Mouse (Mus musculus) large intestine, adult 2 months (tissue): ENCODE results near the gene Cyp2d22. TPM values are rescaled to one million over a fixed set of nuclear protein-coding genes. Genes with fewer than 3 reads are reported as not detected.
A peak's percentile ranks its signal among the peaks of the same experiment; 100 is the strongest.
"Not testable (repeated sequence)": the region's sequence is repeated elsewhere in the genome, so short reads cannot be mapped to it uniquely, and the experiment has no call there.

ENCODE experiments used
- DNase-seq: peaks from one replicate; pipeline ENCODE4 v3.0.0-alpha.2; 2012; ENCODE audit warnings: low read depth, low spot score
- WGBS: fragments of 180-500 bp; shearing (Covaris S2); methylation state at CpG from one replicate; pipeline ENCODE4 v1.1.7; 2018; 5-methylcytosine and 5-hydroxymethylcytosine counted together
- polyA plus RNA-seq: library from polyadenylated mRNA; depleted of rRNA; stranded (reverse); fragments of >200 nt; gene quantifications from 2 replicates; pipeline ENCODE4 v1.2.3, GENCODE M21; 2012

Gene Cyp2d22
- polyA plus RNA-seq, 1 experiment: 22.4 TPM

DNA sequence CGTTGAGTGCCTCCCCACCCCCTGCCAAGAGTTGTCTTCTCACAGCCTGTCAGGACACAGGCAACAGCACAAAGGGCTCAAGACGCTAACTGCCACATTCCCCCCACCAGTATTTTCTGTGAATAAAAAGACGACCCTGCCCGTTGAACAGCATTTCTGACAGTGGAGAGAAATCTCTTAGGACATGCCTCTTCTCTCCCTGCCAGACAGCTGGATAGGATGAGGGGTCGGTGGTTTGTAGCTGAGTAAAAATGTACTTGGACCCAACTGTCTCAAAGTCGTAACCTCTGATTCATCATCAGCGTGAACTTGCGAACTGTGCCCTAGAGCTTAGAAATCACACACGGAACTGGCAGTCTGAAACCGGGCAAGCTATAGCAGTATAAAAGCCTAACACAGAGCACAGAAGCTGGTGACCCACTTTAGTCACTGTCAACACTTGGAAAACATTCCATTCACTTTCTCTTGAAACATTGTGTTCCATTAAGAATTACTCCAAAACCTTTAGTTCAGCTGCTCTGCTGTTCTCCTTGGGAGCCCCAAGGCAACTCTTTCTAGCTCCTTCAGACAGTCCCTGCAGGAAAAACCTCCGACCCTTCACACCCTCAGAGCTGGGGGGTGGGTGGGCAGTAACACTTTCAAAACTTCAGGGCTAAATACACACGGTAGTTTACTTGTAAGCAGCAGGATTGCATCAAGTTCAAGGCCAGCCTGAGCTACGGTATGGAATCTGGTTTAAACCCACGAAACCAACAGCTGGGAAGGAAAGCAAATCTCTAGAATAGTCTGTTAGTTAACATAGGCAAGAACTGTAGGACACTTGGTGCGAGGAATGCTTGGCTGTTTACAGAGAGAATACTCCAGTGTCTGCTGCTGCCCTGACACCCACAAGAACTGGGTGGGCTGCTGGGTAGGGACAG lies 1.5 kb downstream of the Cyp2d22 start:
- 42% methylated on average over 15 of the region's 15 CpGs for WGBS
- DNase-seq: no peak

DNA sequence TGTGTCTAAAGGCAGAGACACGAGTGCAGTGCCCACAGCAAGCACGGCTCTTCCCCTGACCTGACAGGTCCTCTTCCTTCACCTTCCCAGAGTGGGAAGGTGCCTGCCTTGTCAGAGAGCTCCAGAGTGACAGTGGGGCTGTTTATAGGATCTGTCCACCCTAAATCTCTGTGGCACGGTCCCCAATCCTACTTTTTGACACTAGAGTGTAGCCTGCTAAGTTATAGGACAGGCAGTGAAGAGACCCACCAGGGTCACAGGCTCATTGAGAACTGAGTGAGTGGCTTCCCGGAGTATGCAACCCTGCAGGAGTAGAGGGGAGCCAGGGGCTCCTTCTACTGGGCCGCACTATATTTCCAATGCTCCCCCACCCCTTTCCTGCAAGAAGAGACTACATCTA lies 2.4 kb downstream of the Cyp2d22 start:
- DNase-seq: no peak
- 76% methylated on average over 5 of the region's 5 CpGs for WGBS

DNA sequence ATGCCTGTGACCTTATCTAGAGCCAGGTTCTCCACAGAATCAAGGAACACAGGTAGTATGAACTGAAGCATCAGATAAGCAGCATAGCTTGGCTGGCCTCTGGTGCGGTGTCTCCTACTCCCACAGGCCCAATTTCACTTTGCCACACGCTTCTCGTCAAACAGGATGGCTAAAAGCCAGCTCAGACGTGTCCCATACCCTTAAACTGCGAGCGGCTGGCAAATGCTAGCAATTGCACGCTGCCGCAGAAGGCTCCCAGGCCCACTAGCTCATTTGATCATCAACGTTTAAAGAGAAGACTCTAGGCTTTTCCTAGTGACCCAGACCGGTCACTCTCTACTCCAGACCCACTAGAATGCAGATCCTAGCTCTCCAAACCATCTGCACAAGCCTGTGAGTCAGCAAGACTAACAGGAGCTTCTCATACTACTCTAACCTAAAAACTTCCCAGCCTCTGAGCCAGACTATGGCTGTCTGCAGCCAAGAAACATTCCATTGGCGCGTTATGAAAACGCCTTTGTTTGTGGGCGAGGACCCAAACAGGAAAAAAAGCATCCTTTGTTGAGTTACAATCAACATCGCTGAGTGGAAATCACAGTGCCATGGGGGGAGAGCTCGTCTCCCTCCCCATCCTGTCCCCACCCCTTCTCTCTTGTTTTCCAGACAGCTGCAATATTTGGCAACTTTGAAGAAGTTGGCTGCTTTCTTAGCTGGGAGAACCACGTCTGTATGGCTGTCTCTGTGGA lies 3.5 kb downstream of the Cyp2d22 start:
- WGBS: 63% methylated on average over 17 of the region's 17 CpGs

DNA sequence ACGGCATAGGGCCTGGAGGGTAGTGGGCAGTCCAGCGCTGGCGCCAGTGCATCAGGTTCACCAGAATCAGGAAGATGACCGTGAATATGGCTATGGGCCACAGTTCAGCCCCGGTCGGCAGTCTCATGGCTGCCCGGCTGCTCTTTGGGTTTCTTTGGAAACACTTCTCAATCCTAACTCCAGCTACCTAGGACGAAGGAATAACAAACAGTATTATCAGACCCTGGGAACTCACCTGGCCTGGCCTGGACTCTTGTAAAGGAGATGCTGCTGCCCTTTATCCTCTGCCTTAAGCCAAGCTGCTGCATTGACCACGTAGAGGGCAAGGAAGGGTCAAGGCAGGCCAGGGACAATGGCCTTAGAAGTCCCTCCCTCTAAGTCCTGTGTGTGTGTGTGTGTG lies 4.2 kb downstream of the Cyp2d22 start:
- no peak for DNase-seq
- 86% methylated on average over 9 of the region's 9 CpGs for WGBS

More for the DNA sequence above, 3.5 kb downstream of the Cyp2d22 start:
- DNase-seq: no peak

DNA sequence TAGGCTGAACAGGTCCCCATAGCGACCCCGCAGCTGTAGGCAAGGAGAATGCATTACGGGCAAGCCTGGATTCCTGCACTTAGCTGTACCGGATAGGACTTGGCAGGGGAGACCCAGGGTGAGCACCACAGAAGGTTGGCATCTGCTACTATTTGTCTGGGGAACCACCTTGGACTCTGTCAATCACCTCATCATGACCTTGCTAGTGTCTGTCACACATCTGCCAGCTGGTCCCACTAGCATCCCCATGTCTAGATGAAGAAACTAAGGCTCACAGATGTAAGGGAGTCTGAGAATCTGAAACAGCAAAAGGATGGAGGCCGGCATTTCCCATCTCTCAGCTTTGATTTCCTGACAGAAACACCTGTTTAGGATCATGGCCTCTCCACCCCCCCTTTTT lies 5.6 kb downstream of the Cyp2d22 start:
- 96% methylated on average over 5 of the region's 5 CpGs for WGBS
- DNase-seq: no peak

DNA sequence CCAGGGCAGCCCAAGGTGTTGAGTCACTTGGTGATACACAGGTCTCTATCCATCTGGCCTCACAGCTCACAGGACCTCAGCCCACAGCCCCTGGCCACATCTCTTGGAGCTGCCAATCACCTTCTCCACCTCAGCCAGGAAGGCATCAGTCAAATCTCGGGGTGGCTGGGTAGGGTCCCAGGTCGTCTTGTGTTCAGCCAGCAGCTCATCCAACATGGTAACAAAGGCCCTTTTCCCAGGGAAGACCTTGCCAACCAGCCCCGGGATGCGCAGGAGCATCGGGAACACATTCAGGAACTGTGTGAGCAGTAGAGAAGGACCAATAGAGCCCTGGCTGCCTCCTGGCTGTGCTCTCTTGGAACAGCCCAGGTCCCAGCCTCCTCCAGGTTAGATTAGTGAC lies 7.1 kb downstream of the Cyp2d22 start:
- WGBS: 93% methylated on average over 5 of the region's 5 CpGs
- DNase-seq: no peak

DNA sequence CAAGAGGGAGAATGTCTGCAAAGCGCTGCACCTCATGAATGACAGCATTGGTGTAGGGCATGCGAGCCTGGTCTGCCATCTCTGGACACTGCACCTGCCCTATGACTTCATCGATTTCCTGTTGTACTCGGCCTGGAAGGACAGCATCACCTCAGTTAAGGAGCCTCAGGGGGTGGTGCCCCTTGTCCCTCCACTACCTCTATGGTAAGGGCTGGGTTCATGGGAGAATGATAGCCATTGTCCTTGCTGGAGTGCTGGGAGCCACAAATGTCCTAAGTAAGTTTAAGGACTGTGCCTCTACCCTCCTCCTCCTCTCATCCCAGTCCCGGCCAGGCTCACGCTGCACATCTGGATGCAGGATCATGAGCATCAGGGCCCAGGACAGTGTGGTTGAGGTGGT lies 7.6 kb downstream of the Cyp2d22 start:
- 84% methylated on average over 6 of the region's 6 CpGs for WGBS
- no peak for DNase-seq

DNA sequence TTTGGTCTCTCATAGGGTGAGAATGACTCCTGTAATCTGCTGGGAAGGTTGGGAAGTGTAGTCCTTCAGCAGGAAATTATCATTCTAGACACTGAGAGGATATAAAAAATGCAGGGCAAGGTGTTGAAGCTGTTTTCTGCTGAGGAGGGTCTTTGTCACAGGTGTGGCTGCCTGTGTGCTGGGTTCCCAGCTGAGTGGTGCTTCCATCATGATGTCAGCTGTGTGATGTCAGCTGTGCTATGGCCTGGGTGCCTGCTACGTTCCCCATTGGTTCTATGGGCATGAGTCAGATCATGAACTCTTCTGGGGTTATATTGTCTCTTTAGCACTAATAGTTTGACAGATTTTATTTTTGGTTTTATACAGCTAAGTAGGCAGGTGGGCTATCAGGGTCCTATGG lies 11.2 kb downstream of the Cyp2d22 start:
- DNase-seq: no peak
- WGBS: 61% methylated on average over 1 of the region's 1 CpGs

DNA sequence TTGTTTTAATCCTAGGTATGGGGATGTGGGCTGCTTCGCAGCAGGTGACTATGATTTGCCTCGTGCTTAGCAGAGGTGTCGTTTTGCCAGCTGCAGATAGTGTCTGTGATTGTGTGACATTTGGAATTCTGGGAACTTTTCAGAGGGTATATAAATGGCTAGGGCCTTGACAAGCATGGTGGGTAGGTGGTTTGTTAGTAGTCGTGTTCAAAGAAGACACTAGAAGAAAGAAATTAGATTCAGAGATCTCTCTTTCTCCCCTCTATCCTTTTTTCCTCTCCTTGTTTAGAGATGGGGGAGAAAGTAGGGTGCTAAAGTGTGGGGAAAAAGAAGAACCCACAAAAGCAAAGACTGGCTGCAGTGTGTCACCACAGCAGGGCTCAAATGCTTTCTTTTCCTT lies 11.9 kb downstream of the Cyp2d22 start:
- 88% methylated on average over 4 of the region's 4 CpGs for WGBS
- no peak for DNase-seq

DNA sequence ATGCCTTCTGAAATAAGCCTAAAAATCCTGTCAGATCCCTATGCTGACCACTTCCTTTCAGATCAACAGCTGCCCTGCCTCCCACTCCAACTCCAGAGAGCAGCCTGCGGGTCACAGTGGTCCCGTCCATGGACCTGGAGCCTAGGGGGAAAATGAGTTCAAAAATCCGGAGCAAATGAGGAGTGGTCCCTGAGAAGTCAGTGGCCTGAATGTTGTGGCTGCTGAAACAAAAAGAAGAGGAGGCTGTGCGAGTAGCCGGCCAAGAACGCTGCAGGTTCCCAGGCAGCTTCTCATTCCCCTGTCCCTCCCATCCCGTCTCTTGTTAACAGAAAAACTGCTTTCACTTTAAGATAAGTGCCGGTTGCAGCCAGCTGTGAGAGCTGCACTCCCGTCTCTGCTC lies 15.5 kb downstream of the Cyp2d22 start:
- not testable (repeated sequence) for DNase-seq
- WGBS: 7% methylated on average over 7 of the region's 9 CpGs

DNA sequence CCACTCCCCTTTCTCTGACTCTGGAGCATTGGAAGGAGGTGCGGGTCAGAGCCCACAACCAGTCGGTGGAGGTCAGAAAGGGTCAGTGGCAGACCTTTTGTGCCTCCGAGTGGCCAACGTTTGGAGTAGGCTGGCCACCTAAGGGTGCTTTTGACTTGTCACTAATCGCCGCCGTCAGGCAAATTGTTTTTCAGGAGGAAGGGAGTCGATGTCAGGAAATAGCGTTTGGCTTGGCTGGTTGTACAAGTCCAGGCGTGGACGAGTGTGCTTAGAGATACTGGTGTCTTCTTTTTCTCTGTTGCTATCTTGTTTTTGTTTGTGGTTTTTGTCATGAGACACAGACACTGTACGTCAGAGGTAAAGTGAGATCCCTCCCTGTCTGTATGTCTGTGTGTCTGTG lies 16.3 kb downstream of the Cyp2d22 start:
- DNase-seq: not testable (repeated sequence)
- 74% methylated on average over 11 of the region's 12 CpGs for WGBS

DNA sequence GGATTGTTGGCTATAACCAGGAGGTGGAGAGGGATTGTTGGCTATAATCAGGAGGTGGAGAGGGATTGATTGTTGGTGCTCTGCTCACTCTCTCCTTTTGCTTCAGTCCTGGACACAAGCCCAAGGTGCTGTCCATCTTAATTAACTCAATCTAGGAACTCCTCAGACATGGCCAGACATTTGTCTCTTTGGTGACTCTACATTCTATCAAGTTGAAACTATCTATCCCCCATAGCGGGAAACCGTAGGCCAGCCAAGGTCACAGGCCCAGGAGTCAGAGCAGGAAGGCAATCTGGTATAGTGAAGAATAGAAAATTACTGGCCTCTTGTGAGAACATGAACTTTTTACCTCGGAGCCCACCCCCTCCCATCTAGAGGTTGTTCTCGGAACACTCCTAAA lies 17.8 kb downstream of the Cyp2d22 start:
- no peak for DNase-seq
- WGBS: 90% methylated on average over 4 of the region's 4 CpGs

DNA sequence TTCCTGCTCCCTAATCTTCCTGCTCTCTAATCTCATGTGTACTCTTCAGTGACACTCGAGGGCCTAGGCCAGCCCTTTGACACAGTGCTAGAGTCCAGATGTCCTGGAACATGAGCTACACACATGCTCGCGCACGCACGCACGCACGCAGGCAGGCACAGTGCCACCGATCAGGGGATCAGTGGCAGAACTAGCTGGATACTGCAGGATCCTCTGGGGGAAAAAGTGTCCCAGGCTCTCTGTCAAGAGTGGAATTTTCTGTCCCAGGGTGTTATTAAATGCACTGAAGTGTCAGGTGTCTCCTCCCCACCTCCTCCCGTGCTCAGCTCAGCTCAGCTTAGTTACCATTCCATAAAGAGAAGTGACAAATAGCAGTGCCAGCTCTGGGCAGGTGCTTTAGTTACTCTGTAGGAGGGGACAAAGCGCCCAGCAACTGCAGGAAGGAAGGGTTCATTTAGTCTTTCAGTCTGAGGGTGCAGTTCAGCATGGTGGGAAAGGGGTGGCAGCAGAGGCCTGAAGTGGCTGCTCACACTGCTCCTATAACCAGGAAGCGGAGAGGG lies 18.5 kb downstream of the Cyp2d22 start:
- WGBS: 41% methylated on average over 11 of the region's 11 CpGs
- DNase-seq: no peak

DNA sequence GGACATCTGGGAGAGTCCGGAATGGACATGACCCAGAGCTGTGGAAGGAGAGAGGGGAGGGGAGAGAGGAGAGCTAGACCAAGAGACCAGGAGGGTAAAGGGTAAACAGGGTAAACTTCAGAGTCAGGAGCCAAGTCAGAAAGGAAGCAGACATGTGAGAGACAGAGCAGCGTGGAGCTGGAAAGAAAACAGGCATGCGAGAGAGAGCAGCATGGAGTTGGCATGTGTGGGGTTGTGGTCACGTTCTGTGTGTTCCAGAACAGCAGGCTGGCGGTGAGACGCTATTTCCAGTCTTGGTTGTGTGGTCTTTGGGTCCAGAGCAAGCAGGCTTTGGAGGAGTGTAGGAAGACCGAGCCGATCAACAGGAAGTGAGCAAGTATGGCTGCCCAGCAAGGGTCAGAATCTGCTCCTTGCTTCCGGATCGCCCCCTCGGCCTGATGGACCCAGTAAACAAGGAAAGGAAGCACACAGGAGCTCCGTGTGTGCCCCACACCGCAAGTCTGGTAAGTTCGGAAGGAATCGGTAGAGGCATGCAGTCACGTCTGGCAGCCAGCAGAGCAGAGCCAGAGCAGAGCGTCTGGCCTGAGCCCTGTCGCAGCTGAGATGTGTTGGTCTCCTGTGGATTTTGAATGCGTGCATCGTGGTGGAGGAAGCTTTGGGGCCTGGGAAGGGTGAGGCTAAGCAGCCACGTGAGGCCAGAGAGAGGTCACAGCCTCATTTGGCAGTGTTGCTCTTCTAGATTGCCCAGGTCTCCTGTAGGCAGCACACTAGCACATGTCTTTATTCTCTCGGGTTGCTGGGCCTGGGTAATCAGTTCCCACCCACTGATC lies 21.4 kb downstream of the Cyp2d22 start:
- DNase-seq: no peak

DNA sequence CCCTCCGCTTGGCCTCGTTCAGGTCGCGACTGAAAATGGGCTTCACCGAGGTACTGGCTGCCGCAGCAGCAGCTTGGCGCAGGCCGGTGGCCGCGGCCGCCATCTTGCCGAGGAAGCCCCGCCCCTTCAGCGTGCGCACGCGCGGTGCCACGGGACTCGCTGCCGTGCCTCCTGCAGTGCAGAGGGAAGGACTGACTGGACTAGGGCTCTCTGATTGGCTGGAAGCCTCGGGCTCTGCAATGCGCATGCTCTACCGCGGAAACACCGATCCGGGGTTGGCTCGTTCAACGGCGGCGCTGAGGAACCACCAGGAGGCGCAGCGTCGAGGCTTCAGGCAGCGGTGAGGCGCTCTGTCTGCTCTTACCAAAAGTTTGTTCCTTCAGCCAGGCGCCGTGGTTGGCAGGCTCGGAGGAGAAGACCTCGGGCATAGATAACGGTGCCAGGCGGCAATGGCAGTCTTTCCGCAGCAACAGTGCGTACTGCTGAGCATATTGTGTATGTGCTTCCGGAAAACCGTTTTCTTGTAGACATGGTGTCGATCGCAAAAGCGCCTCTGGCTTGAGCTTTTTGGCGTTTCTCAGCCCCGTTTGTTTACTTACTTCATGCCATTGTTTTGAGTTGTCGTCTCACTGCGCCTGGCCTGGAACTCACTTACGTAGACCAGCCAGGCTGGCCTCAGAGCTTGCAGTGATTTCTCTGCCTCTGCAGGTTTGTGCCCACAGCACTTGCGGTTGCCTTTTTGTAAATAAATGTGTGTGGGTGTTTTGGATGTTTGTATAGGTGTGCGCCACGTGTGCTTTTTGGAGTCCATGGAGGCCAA lies 25.7 kb downstream of the Cyp2d22 start, which contains the start of gene Ndufa6:
TSS of gene Ndufa6 (minus strand) at position 197 of the 820 bp plus-strand sequence.
- DNase-seq: peak; percentile 88
- WGBS: 1% methylated on average over 57 of the region's 57 CpGs

More for the DNA sequence above, 21.4 kb downstream of the Cyp2d22 start:
- 61% methylated on average over 22 of the region's 22 CpGs for WGBS

DNA sequence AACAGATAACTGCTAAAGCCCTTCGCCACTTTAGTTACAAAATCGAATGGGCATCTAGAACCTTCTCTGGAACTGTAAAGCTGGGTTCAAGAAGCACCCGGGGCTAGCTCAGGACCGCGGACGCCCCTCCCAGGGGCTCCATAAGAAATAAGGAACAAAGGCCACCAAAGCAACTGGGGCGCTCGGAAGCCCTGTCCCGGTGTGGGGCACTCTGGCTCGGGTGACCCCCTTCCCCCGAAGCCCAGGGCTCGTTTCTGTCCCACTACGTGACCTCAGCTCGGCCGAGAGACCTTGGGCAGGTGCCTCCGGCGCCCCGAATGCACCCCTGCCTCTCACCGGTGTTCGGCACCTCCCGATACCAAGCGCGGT lies 26.3 kb downstream of the Cyp2d22 start:
- WGBS: under 1% methylated on average over 23 of the region's 23 CpGs
- no peak for DNase-seq

DNA sequence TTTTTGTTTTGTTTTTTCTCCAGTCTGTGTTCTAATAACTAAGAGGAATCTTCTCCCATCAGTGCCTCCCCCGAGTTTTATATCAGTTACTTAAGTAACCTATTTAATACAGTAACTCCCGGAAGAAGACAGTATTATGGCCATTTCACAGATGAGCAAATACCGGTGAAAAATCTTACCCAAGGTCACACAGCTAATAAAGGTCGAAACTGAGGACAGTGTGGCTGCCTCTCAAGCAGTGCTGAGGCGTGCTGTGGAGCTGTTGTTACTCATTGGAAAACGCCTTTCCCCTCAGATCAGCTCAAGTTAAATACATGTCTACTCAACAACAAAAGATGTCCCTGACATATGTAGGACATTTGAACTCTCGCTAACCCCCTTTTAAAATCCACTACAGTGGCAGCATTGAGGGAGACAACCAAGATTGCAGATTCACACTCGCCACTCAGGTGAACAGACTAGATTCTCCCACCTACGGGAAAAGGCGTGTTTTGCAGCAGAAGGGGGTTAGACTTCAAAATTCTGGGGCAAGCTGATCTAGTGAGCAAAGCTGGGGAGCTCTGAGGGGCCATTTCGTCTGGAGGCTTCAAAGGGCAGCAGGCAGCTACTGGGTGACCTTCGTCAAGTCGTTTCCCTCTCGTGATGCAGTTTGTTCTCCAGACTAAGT lies 26.8 kb downstream of the Cyp2d22 start:
- no peak for DNase-seq
- WGBS: 6% methylated on average over 14 of the region's 14 CpGs

DNA sequence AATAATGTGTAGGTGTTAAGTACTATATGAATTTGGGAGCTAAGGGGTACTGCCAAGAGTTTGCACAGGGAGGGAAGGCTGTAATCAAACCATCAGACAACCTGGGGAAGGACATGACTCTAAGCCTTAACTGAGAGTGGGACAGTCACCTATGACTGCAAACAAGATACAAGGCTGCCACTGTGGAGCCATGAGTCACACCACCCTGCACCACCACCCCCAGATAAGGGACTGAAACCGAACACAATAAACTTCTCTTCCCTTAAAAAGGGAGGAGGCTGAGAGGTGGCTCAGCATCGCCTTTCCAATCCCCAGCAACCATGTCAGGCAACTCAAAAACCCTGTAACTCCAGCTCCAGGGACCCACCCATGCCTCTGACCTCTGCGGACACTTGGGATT lies 28.6 kb downstream of the Cyp2d22 start:
- no peak for DNase-seq
- 31% methylated on average over 3 of the region's 3 CpGs for WGBS
